Mouse (Mus musculus): Measurements from ENCODE around the gene Fam49a. TPM values are rescaled to one million over a fixed set of nuclear protein-coding genes. Genes with fewer than 3 reads are reported as not detected.

The Fam49a gene
- polyA plus RNA-seq, 1 experiment = 3.4 TPM

DNA sequence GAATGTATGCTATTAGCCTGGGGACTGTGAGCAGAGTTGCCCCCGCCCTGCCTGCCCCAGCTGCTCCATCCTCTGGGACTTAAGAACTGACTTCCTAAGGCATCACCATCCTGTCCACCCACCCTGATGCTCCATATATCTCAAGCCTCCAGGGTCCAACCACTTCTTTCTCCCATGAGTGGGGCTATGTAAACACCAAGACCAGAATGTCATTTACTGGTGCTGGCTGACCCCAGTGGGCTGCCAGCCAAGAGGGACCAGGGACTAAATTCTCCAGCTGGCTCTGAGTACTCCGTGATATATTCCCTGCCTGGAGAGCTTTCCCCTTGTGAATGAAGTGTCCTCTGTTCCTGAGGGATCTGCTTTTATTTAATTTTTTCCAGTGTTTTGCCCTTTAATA, 37.4 kb downstream of the Fam49a start:
- 76% methylated on average over 2 of the region's 2 CpGs for WGBS
- no peaks in the 10 kb centered on the region for H3K36me3 ChIP-seq (ENCODE audit: control insufficient read depth, insufficient read depth, low read length)
- H3K27me3 ChIP-seq (replicated peaks; ENCODE audit: control insufficient read depth, insufficient read depth, low read length) = no peaks in the 10 kb centered on the region
- no peak overlapping the region for H3K27ac ChIP-seq (ENCODE audit: insufficient read depth, low read depth, low read length)
- peaks cover 3% of the 10 kb centered on the region; the same call in 1 of the 2 replicates for H3K4me1 ChIP-seq (ENCODE audit: control insufficient read depth, insufficient read depth, low read length)
- TF ChIP-seq POLR2A (IDR thresholded peaks at IDR 0.05; ENCODE audit: low read depth, low read length) = no peak
- TF ChIP-seq CTCF (conservative IDR thresholded peaks at IDR 0.05; ENCODE audit: insufficient read depth, insufficient read length, low read depth, low read length) = no peak
- DNase-seq = peak; percentile 40
- no peak overlapping the region for H3K4me3 ChIP-seq (ENCODE audit: insufficient read depth, low read depth, low read length)

DNA sequence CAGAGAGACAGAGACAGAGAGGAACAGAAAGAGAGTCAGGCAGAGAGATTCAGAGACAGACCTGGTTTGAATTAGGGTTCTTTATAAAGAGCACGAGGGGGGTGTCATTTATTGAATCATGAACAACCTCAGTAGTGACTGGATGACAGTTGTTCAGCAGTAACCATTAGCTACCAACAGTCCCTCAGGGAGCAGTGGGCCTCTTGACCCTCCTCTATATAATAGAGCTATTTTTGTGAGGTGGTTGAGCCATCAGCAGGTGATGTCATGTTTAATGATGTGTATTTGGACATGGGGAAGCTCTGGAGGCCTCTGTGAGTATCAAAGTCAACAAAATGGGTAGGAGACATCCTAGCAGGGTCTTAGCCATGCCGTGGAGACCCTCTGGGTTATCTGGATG, 39.2 kb downstream of the Fam49a start:
- Histone ChIP-seq H3K4me1 (ENCODE audit: control insufficient read depth, insufficient read depth, low read length) (peaks cover 3% of the 10 kb centered on the region; the same call in 1 of the 2 replicates), H3K27ac (ENCODE audit: insufficient read depth, low read depth, low read length) (peak overlapping the region; percentile 70; the same call in 1 of the 2 replicates)
- WGBS = 88% methylated on average over 2 of the region's 2 CpGs

DNA sequence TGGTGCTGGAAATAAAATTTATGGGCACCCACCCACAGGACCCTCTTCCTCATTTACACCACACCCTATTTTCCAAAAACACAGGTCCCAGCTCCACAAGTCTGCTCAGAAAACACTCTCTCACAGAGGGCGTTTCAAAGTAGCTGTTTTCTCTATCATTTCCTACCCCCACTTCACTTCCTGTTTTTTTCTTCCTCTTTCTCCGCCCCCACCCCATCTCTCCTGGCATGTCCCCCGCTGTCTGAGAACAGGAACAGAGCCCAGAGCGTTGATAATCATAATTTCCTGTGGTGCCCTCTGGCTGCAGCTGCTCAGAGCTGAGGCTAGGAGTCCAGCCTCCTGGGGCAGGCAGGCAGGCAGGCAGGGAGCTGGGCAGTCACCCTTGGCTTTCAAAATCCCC, 39.9 kb downstream of the Fam49a start:
- no peak for TF ChIP-seq POLR2A (IDR thresholded peaks at IDR 0.05; ENCODE audit: low read depth, low read length)
- peak; percentile 23; the same call in 1 of the 2 replicates for TF ChIP-seq CTCF (conservative IDR thresholded peaks at IDR 0.05; ENCODE audit: insufficient read depth, insufficient read length, low read depth, low read length)
- H3K36me3 ChIP-seq (ENCODE audit: control insufficient read depth, insufficient read depth, low read length) = no peaks in the 10 kb centered on the region
- WGBS = 38% methylated on average over 4 of the region's 4 CpGs
- H3K27me3 ChIP-seq (replicated peaks; ENCODE audit: control insufficient read depth, insufficient read depth, low read length) = no peaks in the 10 kb centered on the region
- H3K27ac ChIP-seq (ENCODE audit: insufficient read depth, low read depth, low read length) = peak overlapping the region; percentile 70
- DNase-seq = peak; percentile 61
- no peak overlapping the region for H3K4me3 ChIP-seq (ENCODE audit: insufficient read depth, low read depth, low read length)
- peaks cover 3% of the 10 kb centered on the region; the same call in 1 of the 2 replicates for H3K4me1 ChIP-seq (ENCODE audit: control insufficient read depth, insufficient read depth, low read length)

More for the DNA sequence above, 39.2 kb downstream of the Fam49a start:
- no peaks in the 10 kb centered on the region for H3K27me3 ChIP-seq (replicated peaks; ENCODE audit: control insufficient read depth, insufficient read depth, low read length)
- no peak for TF ChIP-seq CTCF (conservative IDR thresholded peaks at IDR 0.05; ENCODE audit: insufficient read depth, insufficient read length, low read depth, low read length)
- no peak for TF ChIP-seq POLR2A (IDR thresholded peaks at IDR 0.05; ENCODE audit: low read depth, low read length)
- no peaks in the 10 kb centered on the region for H3K36me3 ChIP-seq (ENCODE audit: control insufficient read depth, insufficient read depth, low read length)
- DNase-seq = no peak
- no peak overlapping the region for H3K4me3 ChIP-seq (ENCODE audit: insufficient read depth, low read depth, low read length)

DNA sequence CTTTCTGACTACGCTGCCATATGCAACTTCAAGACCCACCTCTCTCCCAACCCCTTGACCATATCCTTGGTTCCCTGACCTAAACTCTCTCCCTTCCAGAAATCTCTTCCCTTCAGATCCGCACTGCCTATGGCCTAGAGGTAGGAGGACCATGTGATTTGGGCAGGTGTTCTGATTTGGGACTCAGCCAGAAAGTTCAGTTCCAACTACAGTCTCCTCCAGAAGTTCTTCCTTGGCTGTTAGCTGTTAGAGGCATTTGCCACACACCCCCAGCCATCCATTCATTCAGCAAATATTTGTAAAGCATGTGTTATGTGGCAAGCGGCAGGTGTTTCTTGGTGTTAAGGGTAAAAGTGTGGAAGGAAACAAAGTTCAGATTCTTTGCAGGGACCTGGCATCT, 44.3 kb downstream of the Fam49a start:
- Histone ChIP-seq H3K27ac (ENCODE audit: insufficient read depth, low read depth, low read length) (no peak overlapping the region), H3K36me3 (ENCODE audit: control insufficient read depth, insufficient read depth, low read length) (no peaks in the 10 kb centered on the region), H3K4me1 (ENCODE audit: control insufficient read depth, insufficient read depth, low read length) (0 out of 2 replicates have a peak, but pooled peaks cover 3% of the 10 kb centered on the region), H3K4me3 (ENCODE audit: insufficient read depth, low read depth, low read length) (no peak overlapping the region), H3K27me3 (replicated peaks; ENCODE audit: control insufficient read depth, insufficient read depth, low read length) (no peaks in the 10 kb centered on the region)
- TF ChIP-seq CTCF (conservative IDR thresholded peaks at IDR 0.05; ENCODE audit: insufficient read depth, insufficient read length, low read depth, low read length) = no peak
- no peak for TF ChIP-seq POLR2A (IDR thresholded peaks at IDR 0.05; ENCODE audit: low read depth, low read length)
- WGBS = 91% methylated on average over 3 of the region's 3 CpGs
- DNase-seq = no peak

DNA sequence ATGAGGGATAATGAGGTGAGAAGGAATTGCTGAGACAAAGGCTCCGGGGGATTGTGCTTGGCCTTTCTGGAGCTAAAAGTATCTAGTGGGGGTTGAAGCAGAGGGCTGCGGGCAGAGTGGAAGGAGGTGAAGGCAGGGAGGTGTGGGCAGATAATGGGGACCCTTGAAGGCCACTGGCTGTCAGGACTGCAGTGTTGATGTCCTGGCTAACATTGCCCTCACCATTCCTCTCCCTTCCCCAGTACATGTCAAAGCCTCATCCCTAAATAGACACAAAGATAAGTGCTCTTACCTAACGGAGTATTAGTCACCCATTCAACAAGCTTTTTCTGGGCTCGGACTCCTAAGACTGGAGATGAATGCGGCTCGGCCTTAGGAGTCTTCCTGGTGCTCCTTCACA, 44.9 kb downstream of the Fam49a start:
- no peak for DNase-seq
- 96% methylated on average over 6 of the region's 6 CpGs for WGBS
- H3K4me1 ChIP-seq (ENCODE audit: control insufficient read depth, insufficient read depth, low read length) = no peaks in the 10 kb centered on the region
- no peaks in the 10 kb centered on the region for H3K27me3 ChIP-seq (replicated peaks; ENCODE audit: control insufficient read depth, insufficient read depth, low read length)
- H3K27ac ChIP-seq (ENCODE audit: insufficient read depth, low read depth, low read length) = no peak overlapping the region
- TF ChIP-seq CTCF (conservative IDR thresholded peaks at IDR 0.05; ENCODE audit: insufficient read depth, insufficient read length, low read depth, low read length) = no peak
- TF ChIP-seq POLR2A (IDR thresholded peaks at IDR 0.05; ENCODE audit: low read depth, low read length) = no peak
- H3K36me3 ChIP-seq (ENCODE audit: control insufficient read depth, insufficient read depth, low read length) = no peaks in the 10 kb centered on the region
- no peak overlapping the region for H3K4me3 ChIP-seq (ENCODE audit: insufficient read depth, low read depth, low read length)

DNA sequence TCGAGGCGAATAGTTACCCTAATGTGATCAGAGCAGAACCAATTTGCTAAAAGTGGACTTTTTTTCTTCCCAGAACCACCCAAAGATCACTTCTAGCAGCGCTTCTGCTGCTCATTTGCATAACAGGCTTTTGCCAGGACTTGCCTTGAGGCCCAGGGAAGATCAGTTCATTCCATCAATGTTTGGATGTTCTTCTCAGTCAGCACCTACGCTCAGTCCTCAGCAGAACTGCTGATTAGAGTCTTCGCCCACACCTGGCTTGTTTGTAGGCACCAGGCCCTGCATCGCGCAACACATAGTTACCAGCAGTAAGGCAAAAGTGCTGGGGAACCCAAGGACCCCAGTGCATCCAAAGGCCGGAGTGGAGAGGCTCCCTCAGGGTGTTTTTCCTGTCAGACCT, 45.3 kb downstream of the Fam49a start:
- 92% methylated on average over 8 of the region's 8 CpGs for WGBS
- Histone ChIP-seq H3K27ac (ENCODE audit: insufficient read depth, low read depth, low read length) (no peak overlapping the region), H3K4me3 (ENCODE audit: insufficient read depth, low read depth, low read length) (no peak overlapping the region), H3K27me3 (replicated peaks; ENCODE audit: control insufficient read depth, insufficient read depth, low read length) (no peaks in the 10 kb centered on the region), H3K36me3 (ENCODE audit: control insufficient read depth, insufficient read depth, low read length) (no peaks in the 10 kb centered on the region), H3K4me1 (ENCODE audit: control insufficient read depth, insufficient read depth, low read length) (no peaks in the 10 kb centered on the region)
- TF ChIP-seq POLR2A (IDR thresholded peaks at IDR 0.05; ENCODE audit: low read depth, low read length) = no peak
- no peak for TF ChIP-seq CTCF (conservative IDR thresholded peaks at IDR 0.05; ENCODE audit: insufficient read depth, insufficient read length, low read depth, low read length)
- DNase-seq = no peak

DNA sequence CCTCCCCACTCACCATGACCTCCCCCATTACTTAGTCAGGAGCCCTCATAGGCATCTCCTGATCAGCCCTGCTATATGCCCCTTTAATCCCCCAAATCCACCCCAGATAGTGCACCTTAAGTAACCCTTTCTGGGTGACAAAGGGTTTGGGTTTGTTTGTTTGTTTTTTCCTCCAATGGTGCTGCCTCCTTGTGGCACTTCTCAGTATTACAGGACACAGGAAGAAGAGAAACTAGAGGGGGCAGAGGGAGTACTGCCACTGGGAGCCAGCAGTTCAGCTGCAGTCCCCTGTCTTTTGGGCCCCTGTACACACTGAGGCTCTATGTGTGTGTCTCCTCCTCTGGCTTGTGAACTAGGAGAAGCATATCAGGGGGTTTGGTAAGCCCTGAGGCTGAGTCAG, 51.5 kb downstream of the Fam49a start:
- Histone ChIP-seq H3K4me1 (ENCODE audit: control insufficient read depth, insufficient read depth, low read length) (no peaks in the 10 kb centered on the region), H3K27me3 (replicated peaks; ENCODE audit: control insufficient read depth, insufficient read depth, low read length) (no peaks in the 10 kb centered on the region), H3K36me3 (ENCODE audit: control insufficient read depth, insufficient read depth, low read length) (no peaks in the 10 kb centered on the region), H3K27ac (ENCODE audit: insufficient read depth, low read depth, low read length) (no peak overlapping the region), H3K4me3 (ENCODE audit: insufficient read depth, low read depth, low read length) (no peak overlapping the region)
- no peak for TF ChIP-seq POLR2A (IDR thresholded peaks at IDR 0.05; ENCODE audit: low read depth, low read length)
- peak; percentile 21; the same call in 1 of the 2 replicates for TF ChIP-seq CTCF (conservative IDR thresholded peaks at IDR 0.05; ENCODE audit: insufficient read depth, insufficient read length, low read depth, low read length)
- no peak for DNase-seq

All from kidney, adult 2 months (tissue).